Mouse (Mus musculus): ENCODE measurements around the gene Twsg1. TPM values are rescaled to one million over a fixed set of nuclear protein-coding genes. Genes with fewer than 3 reads are reported as not detected.

Gene Twsg1
- polyA plus RNA-seq, 1 experiment from 2014 or later = 36.0 TPM

GRCm38 (mm10) chr17:65959011-65959410, 8.0 kb upstream of the Twsg1 start:
- H3K9me3 ChIP-seq (ENCODE audit: control insufficient read depth) = 0 out of 2 replicates have a peak, but pooled peaks cover 3% of the 10 kb centered on the region
- H3K27ac ChIP-seq (ENCODE audit: low read depth, low read length) = 0 out of 2 replicates have a peak overlapping the region, but pooled peaks have one; percentile 28
- H3K4me1 ChIP-seq (replicated peaks; ENCODE audit: control insufficient read depth, insufficient read depth, low read length) = no peaks in the 10 kb centered on the region
- WGBS = 27% methylated on average over 3 of the region's 3 CpGs
- no peak overlapping the region for H3K4me3 ChIP-seq (ENCODE audit: low read depth, low read length)
- no peak overlapping the region for H3K4me2 ChIP-seq (replicated peaks; ENCODE audit: low read depth)
- H3K27me3 ChIP-seq (replicated peaks; ENCODE audit: control insufficient read depth, insufficient read depth, low read length) = no peaks in the 10 kb centered on the region
- no peak overlapping the region for H3K9ac ChIP-seq (ENCODE audit: low read depth, low read length)
- ATAC-seq = peak; percentile 76
- no peak for TF ChIP-seq CTCF (IDR thresholded peaks at IDR 0.05; ENCODE audit: low read depth)
- no peaks in the 10 kb centered on the region for H3K36me3 ChIP-seq (ENCODE audit: control insufficient read depth, insufficient read depth)

GRCm38 (mm10) chr17:65958366-65958765, 7.3 kb upstream of the Twsg1 start:
- Histone ChIP-seq H3K27me3 (replicated peaks; ENCODE audit: control insufficient read depth, insufficient read depth, low read length) (no peaks in the 10 kb centered on the region), H3K27ac (ENCODE audit: low read depth, low read length) (no peak overlapping the region), H3K4me1 (replicated peaks; ENCODE audit: control insufficient read depth, insufficient read depth, low read length) (no peaks in the 10 kb centered on the region), H3K9ac (ENCODE audit: low read depth, low read length) (no peak overlapping the region), H3K9me3 (ENCODE audit: control insufficient read depth) (0 out of 2 replicates have a peak, but pooled peaks cover 3% of the 10 kb centered on the region), H3K36me3 (ENCODE audit: control insufficient read depth, insufficient read depth) (no peaks in the 10 kb centered on the region), H3K4me2 (replicated peaks; ENCODE audit: low read depth) (no peak overlapping the region), H3K4me3 (ENCODE audit: low read depth, low read length) (no peak overlapping the region)
- WGBS = 82% methylated on average over 1 of the region's 1 CpGs
- ATAC-seq = no peak
- no peak for TF ChIP-seq CTCF (IDR thresholded peaks at IDR 0.05; ENCODE audit: low read depth)

GRCm38 (mm10) chr17:65957782-65958325, 6.8 kb upstream of the Twsg1 start:
- Histone ChIP-seq H3K4me2 (replicated peaks; ENCODE audit: low read depth) (no peak overlapping the region), H3K36me3 (ENCODE audit: control insufficient read depth, insufficient read depth) (no peaks in the 10 kb centered on the region), H3K27ac (ENCODE audit: low read depth, low read length) (no peak overlapping the region), H3K4me1 (replicated peaks; ENCODE audit: control insufficient read depth, insufficient read depth, low read length) (no peaks in the 10 kb centered on the region), H3K27me3 (replicated peaks; ENCODE audit: control insufficient read depth, insufficient read depth, low read length) (no peaks in the 10 kb centered on the region), H3K9ac (ENCODE audit: low read depth, low read length) (no peak overlapping the region), H3K9me3 (ENCODE audit: control insufficient read depth) (0 out of 2 replicates have a peak, but pooled peaks cover 3% of the 10 kb centered on the region), H3K4me3 (ENCODE audit: low read depth, low read length) (no peak overlapping the region)
- WGBS = 89% methylated on average over 8 of the region's 8 CpGs
- no peak for ATAC-seq
- no peak for TF ChIP-seq CTCF (IDR thresholded peaks at IDR 0.05; ENCODE audit: low read depth)

GRCm38 (mm10) chr17:65956993-65957781, 6.2 kb upstream of the Twsg1 start:
- 0 out of 2 replicates have a peak, but pooled peaks cover 3% of the 10 kb centered on the region for H3K9me3 ChIP-seq (ENCODE audit: control insufficient read depth)
- no peaks in the 10 kb centered on the region for H3K27me3 ChIP-seq (replicated peaks; ENCODE audit: control insufficient read depth, insufficient read depth, low read length)
- TF ChIP-seq CTCF (IDR thresholded peaks at IDR 0.05; ENCODE audit: low read depth) = no peak
- H3K4me2 ChIP-seq (replicated peaks; ENCODE audit: low read depth) = no peak overlapping the region
- ATAC-seq = no peak
- H3K36me3 ChIP-seq (ENCODE audit: control insufficient read depth, insufficient read depth) = no peaks in the 10 kb centered on the region
- H3K9ac ChIP-seq (ENCODE audit: low read depth, low read length) = no peak overlapping the region
- no peak overlapping the region for H3K4me3 ChIP-seq (ENCODE audit: low read depth, low read length)
- no peaks in the 10 kb centered on the region for H3K4me1 ChIP-seq (replicated peaks; ENCODE audit: control insufficient read depth, insufficient read depth, low read length)
- no peak overlapping the region for H3K27ac ChIP-seq (ENCODE audit: low read depth, low read length)
- WGBS = 56% methylated on average over 14 of the region's 14 CpGs

GRCm38 (mm10) chr17:65956140-65956539, 5.1 kb upstream of the Twsg1 start:
- no peak for TF ChIP-seq CTCF (IDR thresholded peaks at IDR 0.05; ENCODE audit: low read depth)
- Histone ChIP-seq H3K9ac (ENCODE audit: low read depth, low read length) (no peak overlapping the region), H3K4me1 (replicated peaks; ENCODE audit: control insufficient read depth, insufficient read depth, low read length) (no peaks in the 10 kb centered on the region; the same call in 1 of the 2 replicates), H3K4me3 (ENCODE audit: low read depth, low read length) (no peak overlapping the region), H3K4me2 (replicated peaks; ENCODE audit: low read depth) (no peak overlapping the region), H3K36me3 (ENCODE audit: control insufficient read depth, insufficient read depth) (no peaks in the 10 kb centered on the region), H3K27ac (ENCODE audit: low read depth, low read length) (no peak overlapping the region), H3K9me3 (ENCODE audit: control insufficient read depth) (no peaks in the 10 kb centered on the region), H3K27me3 (replicated peaks; ENCODE audit: control insufficient read depth, insufficient read depth, low read length) (no peaks in the 10 kb centered on the region)
- WGBS = 93% methylated on average over 3 of the region's 3 CpGs
- no peak for ATAC-seq

- Histone ChIP-seq H3K4me2 (replicated peaks; ENCODE audit: low read depth) (no peak overlapping the region), H3K4me3 (ENCODE audit: low read depth, low read length) (no peak overlapping the region), H3K36me3 (ENCODE audit: control insufficient read depth, insufficient read depth) (no peaks in the 10 kb centered on the region), H3K9me3 (ENCODE audit: control insufficient read depth) (no peaks in the 10 kb centered on the region), H3K4me1 (replicated peaks; ENCODE audit: control insufficient read depth, insufficient read depth, low read length) (no peaks in the 10 kb centered on the region; the same call in 1 of the 2 replicates), H3K27me3 (replicated peaks; ENCODE audit: control insufficient read depth, insufficient read depth, low read length) (no peaks in the 10 kb centered on the region), H3K9ac (ENCODE audit: low read depth, low read length) (no peak overlapping the region), H3K27ac (ENCODE audit: low read depth, low read length) (no peak overlapping the region)
- no peak for TF ChIP-seq CTCF (IDR thresholded peaks at IDR 0.05; ENCODE audit: low read depth)
- ATAC-seq = no peak
- 57% methylated on average over 4 of the region's 4 CpGs for WGBS
Measured at GRCm38 (mm10) chr17:65953959-65954358, 2.9 kb upstream of the Twsg1 start.

All from intestine, postnatal 0 days (tissue).